Mouse (Mus musculus) hindbrain, embryonic 10.5 days (tissue): ENCODE measurements around the gene Gm3336. TPM values are rescaled to one million over a fixed set of nuclear protein-coding genes. Genes with fewer than 3 reads are reported as not detected.
A peak's percentile ranks its signal among the peaks of the same experiment; 100 is the strongest.

Experiments used
- DNase-seq: peaks from one replicate; pipeline ENCODE4 v3.0.0-alpha.2; 2017; ENCODE audit warnings: low spot score
- H3K27ac ChIP-seq: fragments of 300-500 bp; sonication (generic); 2 replicates; pipeline ENCODE4 v1.5.1; 2016; ENCODE audit warnings: mild to moderate bottlenecking, moderate library complexity
- H3K27me3 ChIP-seq: fragments of 300-500 bp; sonication (generic); 2 replicates; pipeline ENCODE4 v1.6.1; 2016; ENCODE audit warnings: mild to moderate bottlenecking; ENCODE audit not compliant: poor library complexity, insufficient read depth, severe bottlenecking
- H3K36me3 ChIP-seq: fragments of 300-500 bp; sonication (generic); 2 replicates; pipeline ENCODE4 v1.6.1; 2016; ENCODE audit warnings: mild to moderate bottlenecking, moderate library complexity
- H3K4me1 ChIP-seq: fragments of 300-500 bp; sonication (generic); replicated peaks from 2 replicates; pipeline ENCODE4 v1.6.1; 2016; ENCODE audit warnings: mild to moderate bottlenecking
- H3K4me3 ChIP-seq: fragments of 300-500 bp; sonication (generic); 2 replicates; pipeline ENCODE4 v1.5.1; 2016; ENCODE audit warnings: mild to moderate bottlenecking, moderate library complexity
- H3K9me3 ChIP-seq: fragments of 300-500 bp; sonication (generic); 2 replicates; pipeline ENCODE4 v1.6.1; 2016; ENCODE audit warnings: mild to moderate bottlenecking, moderate library complexity
- WGBS: fragments of 180-500 bp; shearing (Covaris S2); methylation state at CpG from one replicate; pipeline ENCODE4 v1.1.7; 2016; 5-methylcytosine and 5-hydroxymethylcytosine counted together
- polyA plus RNA-seq: library from polyadenylated mRNA; unstranded; fragments of >200 nt; fragmentation: Nextera tagmentation; extraction: Ambion mirVana; gene quantifications from 2 replicates; pipeline ENCODE4 v1.2.1, GENCODE M21; 2016

Gene Gm3336
- polyA plus RNA-seq, 1 experiment from 2014 or later = not detected

GRCm38 (mm10) chr8:70726721-70727120, 8.4 kb downstream of the Gm3336 start:
- Histone ChIP-seq H3K27me3 (peaks cover 62% of the 10 kb centered on the region), H3K36me3 (no peaks in the 10 kb centered on the region), H3K9me3 (no peaks in the 10 kb centered on the region), H3K4me3 (no peak overlapping the region), H3K27ac (no peak overlapping the region), H3K4me1 (peaks cover 11% of the 10 kb centered on the region)
- WGBS = 44% methylated on average over 11 of the region's 11 CpGs
- no peak for DNase-seq

GRCm38 (mm10) chr8:70729808-70730475, 11.6 kb downstream of the Gm3336 start:
- Histone ChIP-seq H3K27me3 (peaks cover 78% of the 10 kb centered on the region), H3K36me3 (no peaks in the 10 kb centered on the region), H3K4me1 (peaks cover 11% of the 10 kb centered on the region), H3K4me3 (peak overlapping the region; percentile 40), H3K9me3 (no peaks in the 10 kb centered on the region), H3K27ac (0 out of 2 replicates have a peak overlapping the region, but pooled peaks have one; percentile 23)
- 3% methylated on average over 34 of the region's 34 CpGs for WGBS
- no peak for DNase-seq

- 87% methylated on average over 4 of the region's 4 CpGs for WGBS
These were observed 12.6 kb downstream of the Gm3336 start for GRCm38 (mm10) chr8:70730956-70731355.

GRCm38 (mm10) chr8:70737705-70738104, 19.4 kb downstream of the Gm3336 start:
- Histone ChIP-seq H3K27ac (no peak overlapping the region), H3K27me3 (peaks cover 42% of the 10 kb centered on the region), H3K9me3 (no peaks in the 10 kb centered on the region), H3K4me3 (no peak overlapping the region), H3K4me1 (peaks cover 5% of the 10 kb centered on the region), H3K36me3 (no peaks in the 10 kb centered on the region)
- WGBS = 64% methylated on average over 5 of the region's 5 CpGs
- DNase-seq = no peak

More at GRCm38 (mm10) chr8:70730956-70731355, 12.6 kb downstream of the Gm3336 start:
- Histone ChIP-seq H3K4me3 (no peak overlapping the region), H3K9me3 (no peaks in the 10 kb centered on the region), H3K27me3 (peaks cover 72% of the 10 kb centered on the region), H3K36me3 (no peaks in the 10 kb centered on the region), H3K27ac (no peak overlapping the region), H3K4me1 (peaks cover 11% of the 10 kb centered on the region)
- no peak for DNase-seq

- Histone ChIP-seq H3K4me3 (no peak overlapping the region), H3K27ac (no peak overlapping the region), H3K36me3 (no peaks in the 10 kb centered on the region), H3K9me3 (no peaks in the 10 kb centered on the region), H3K4me1 (peaks cover 10% of the 10 kb centered on the region), H3K27me3 (peaks cover 43% of the 10 kb centered on the region)
- 70% methylated on average over 3 of the region's 3 CpGs for WGBS
- no peak for DNase-seq
These were observed 19.9 kb downstream of the Gm3336 start for GRCm38 (mm10) chr8:70738211-70738610.

GRCm38 (mm10) chr8:70741661-70742060, 23.3 kb downstream of the Gm3336 start:
- H3K4me1 ChIP-seq = peaks cover 23% of the 10 kb centered on the region

GRCm38 (mm10) chr8:70742176-70742575, 23.8 kb downstream of the Gm3336 start:
- Histone ChIP-seq H3K27me3 (peaks cover 81% of the 10 kb centered on the region), H3K4me1 (peaks cover 23% of the 10 kb centered on the region), H3K27ac (no peak overlapping the region), H3K36me3 (no peaks in the 10 kb centered on the region), H3K9me3 (no peaks in the 10 kb centered on the region), H3K4me3 (no peak overlapping the region)
- DNase-seq = no peak
- WGBS = 70% methylated on average over 11 of the region's 11 CpGs

More at GRCm38 (mm10) chr8:70741661-70742060, 23.3 kb downstream of the Gm3336 start:
- Histone ChIP-seq H3K27ac (no peak overlapping the region), H3K27me3 (peaks cover 76% of the 10 kb centered on the region), H3K4me3 (no peak overlapping the region), H3K36me3 (no peaks in the 10 kb centered on the region), H3K9me3 (no peaks in the 10 kb centered on the region)
- DNase-seq = no peak
- WGBS = 68% methylated on average over 5 of the region's 5 CpGs

- Histone ChIP-seq H3K9me3 (no peaks in the 10 kb centered on the region), H3K4me1 (peaks cover 23% of the 10 kb centered on the region), H3K27me3 (peaks cover 84% of the 10 kb centered on the region), H3K36me3 (no peaks in the 10 kb centered on the region), H3K4me3 (peak overlapping the region; percentile 49), H3K27ac (peak overlapping the region; percentile 80)
- peak; percentile 43 for DNase-seq
- 2% methylated on average over 38 of the region's 38 CpGs for WGBS
These were observed 24.8 kb downstream of the Gm3336 start for GRCm38 (mm10) chr8:70742981-70743655.

GRCm38 (mm10) chr8:70743656-70744590, 25.6 kb downstream of the Gm3336 start:
- H3K4me3 ChIP-seq = peak overlapping the region; percentile 49
- peaks cover 23% of the 10 kb centered on the region for H3K4me1 ChIP-seq
- WGBS = 4% methylated on average over 48 of the region's 48 CpGs
- peaks cover 89% of the 10 kb centered on the region for H3K27me3 ChIP-seq
- H3K9me3 ChIP-seq = no peaks in the 10 kb centered on the region
- H3K36me3 ChIP-seq = no peaks in the 10 kb centered on the region
- peak overlapping the region; percentile 80 for H3K27ac ChIP-seq
- DNase-seq = peak; percentile 45

- Histone ChIP-seq H3K36me3 (no peaks in the 10 kb centered on the region), H3K4me1 (peaks cover 23% of the 10 kb centered on the region), H3K27ac (no peak overlapping the region), H3K27me3 (peaks cover 98% of the 10 kb centered on the region), H3K4me3 (no peak overlapping the region), H3K9me3 (no peaks in the 10 kb centered on the region)
- 51% methylated on average over 11 of the region's 11 CpGs for WGBS
- DNase-seq = no peak
These were observed 26.5 kb downstream of the Gm3336 start for GRCm38 (mm10) chr8:70744806-70745205.

- Histone ChIP-seq H3K4me3 (no peak overlapping the region), H3K27me3 (peaks cover 96% of the 10 kb centered on the region), H3K27ac (no peak overlapping the region), H3K4me1 (peaks cover 23% of the 10 kb centered on the region), H3K9me3 (no peaks in the 10 kb centered on the region), H3K36me3 (no peaks in the 10 kb centered on the region)
- 56% methylated on average over 19 of the region's 19 CpGs for WGBS
- DNase-seq = no peak
These were observed 27.4 kb downstream of the Gm3336 start for GRCm38 (mm10) chr8:70745691-70746220.

GRCm38 (mm10) chr8:70746676-70747075, 28.3 kb downstream of the Gm3336 start:
- Histone ChIP-seq H3K27me3 (peaks cover 86% of the 10 kb centered on the region), H3K27ac (no peak overlapping the region), H3K9me3 (no peaks in the 10 kb centered on the region), H3K4me3 (no peak overlapping the region), H3K36me3 (no peaks in the 10 kb centered on the region), H3K4me1 (peaks cover 22% of the 10 kb centered on the region)
- no peak for DNase-seq
- 76% methylated on average over 9 of the region's 9 CpGs for WGBS
